Mouse (Mus musculus) neural tube, embryonic 13.5 days (tissue): ENCODE data around the gene Cfdp1. TPM values are rescaled to one million over a fixed set of nuclear protein-coding genes. Genes with fewer than 3 reads are reported as not detected.

ENCODE experiments used
- ATAC-seq: fragments of 200-750 bp; cut with Nextera tagmentation; 2 replicates; pipeline ENCODE4 v1.8.0; 2017; ENCODE audit warnings: low read depth, mild to moderate bottlenecking, moderate TSS enrichment, moderate library complexity
- H3K27ac ChIP-seq: fragments of 300-500 bp; sonication (generic); replicated peaks from 2 replicates; pipeline ENCODE4 v1.5.1; 2015; ENCODE audit warnings: moderate library complexity, mild to moderate bottlenecking, inconsistent platforms
- H3K27me3 ChIP-seq: fragments of 300-500 bp; sonication (generic); 2 replicates; pipeline ENCODE4 v1.6.1; 2015; ENCODE audit warnings: mild to moderate bottlenecking, inconsistent platforms
- H3K36me3 ChIP-seq: fragments of 300-500 bp; sonication (generic); 2 replicates; pipeline ENCODE4 v1.6.1; 2015; ENCODE audit warnings: mild to moderate bottlenecking, inconsistent platforms
- H3K4me1 ChIP-seq: fragments of 300-500 bp; sonication (generic); replicated peaks from 2 replicates; pipeline ENCODE4 v1.6.1; 2015; ENCODE audit warnings: inconsistent platforms
- H3K4me2 ChIP-seq: fragments of 300-500 bp; sonication (generic); 2 replicates; pipeline ENCODE4 v1.6.1; 2015; ENCODE audit warnings: inconsistent platforms, mild to moderate bottlenecking, moderate library complexity
- H3K4me3 ChIP-seq: fragments of 300-500 bp; sonication (generic); 2 replicates; pipeline ENCODE4 v1.5.1; 2015; ENCODE audit warnings: mild to moderate bottlenecking, inconsistent platforms
- H3K9ac ChIP-seq: fragments of 300-500 bp; sonication (generic); 2 replicates; pipeline ENCODE4 v1.6.1; 2015; ENCODE audit warnings: moderate library complexity, mild to moderate bottlenecking, inconsistent platforms
- H3K9me3 ChIP-seq: fragments of 300-500 bp; sonication (generic); 2 replicates; pipeline ENCODE4 v1.6.1; 2016; ENCODE audit warnings: inconsistent platforms
- WGBS: fragments of 180-500 bp; shearing (Covaris S2); methylation state at CpG from one replicate; pipeline ENCODE4 v1.1.7; 2015; 5-methylcytosine and 5-hydroxymethylcytosine counted together
- polyA plus RNA-seq: library from polyadenylated mRNA; unstranded; fragments of >200 nt; fragmentation: Nextera tagmentation; extraction: Ambion mirVana; gene quantifications from 2 replicates; pipeline ENCODE4 v1.2.1, GENCODE M21; 2015

Gene Cfdp1
- polyA plus RNA-seq, 1 experiment from 2014 or later, result 197 TPM

DNA sequence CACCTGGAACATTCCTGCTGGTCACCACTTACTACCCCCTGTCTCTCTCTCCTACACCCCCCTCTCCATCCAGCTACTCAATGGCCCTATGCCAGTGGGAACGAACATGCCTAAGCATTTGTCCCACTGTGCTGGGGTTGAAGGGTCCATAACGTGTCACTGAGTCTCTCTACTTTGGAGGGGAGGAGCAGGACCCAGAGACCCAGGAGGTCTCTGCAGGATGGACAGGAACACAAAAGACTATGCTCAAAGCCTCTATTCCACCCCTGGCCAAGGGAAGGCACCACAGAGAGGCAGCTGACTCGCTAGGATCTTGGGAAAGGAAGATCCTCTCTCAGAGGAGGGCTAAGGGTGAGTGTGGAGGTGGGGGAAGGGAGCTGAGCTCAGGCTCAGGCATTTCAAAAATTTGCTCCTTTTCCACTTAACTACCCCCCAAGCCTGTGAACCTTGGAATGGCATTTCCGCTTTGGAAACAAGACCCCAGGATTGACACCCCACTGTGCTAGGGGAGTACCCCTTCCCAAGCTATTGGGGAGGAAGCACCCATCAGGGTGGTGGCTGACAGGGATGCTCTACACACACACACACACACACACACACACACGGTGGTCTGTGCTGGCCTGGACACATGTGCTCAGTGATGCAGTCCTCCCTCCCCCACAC lies 120.4 kb downstream of the Cfdp1 start:
- H3K4me3 ChIP-seq, result no peak overlapping the region
- no peaks in the 10 kb centered on the region for H3K36me3 ChIP-seq
- peaks cover 96% of the 10 kb centered on the region for H3K4me1 ChIP-seq
- 7% methylated on average over 5 of the region's 5 CpGs for WGBS
- H3K9ac ChIP-seq, result peak overlapping the region; percentile 88
- H3K27me3 ChIP-seq, result no peaks in the 10 kb centered on the region
- no peak for ATAC-seq
- H3K27ac ChIP-seq, result peak overlapping the region; percentile 86
- no peaks in the 10 kb centered on the region for H3K9me3 ChIP-seq
- H3K4me2 ChIP-seq, result peak overlapping the region; percentile 85

DNA sequence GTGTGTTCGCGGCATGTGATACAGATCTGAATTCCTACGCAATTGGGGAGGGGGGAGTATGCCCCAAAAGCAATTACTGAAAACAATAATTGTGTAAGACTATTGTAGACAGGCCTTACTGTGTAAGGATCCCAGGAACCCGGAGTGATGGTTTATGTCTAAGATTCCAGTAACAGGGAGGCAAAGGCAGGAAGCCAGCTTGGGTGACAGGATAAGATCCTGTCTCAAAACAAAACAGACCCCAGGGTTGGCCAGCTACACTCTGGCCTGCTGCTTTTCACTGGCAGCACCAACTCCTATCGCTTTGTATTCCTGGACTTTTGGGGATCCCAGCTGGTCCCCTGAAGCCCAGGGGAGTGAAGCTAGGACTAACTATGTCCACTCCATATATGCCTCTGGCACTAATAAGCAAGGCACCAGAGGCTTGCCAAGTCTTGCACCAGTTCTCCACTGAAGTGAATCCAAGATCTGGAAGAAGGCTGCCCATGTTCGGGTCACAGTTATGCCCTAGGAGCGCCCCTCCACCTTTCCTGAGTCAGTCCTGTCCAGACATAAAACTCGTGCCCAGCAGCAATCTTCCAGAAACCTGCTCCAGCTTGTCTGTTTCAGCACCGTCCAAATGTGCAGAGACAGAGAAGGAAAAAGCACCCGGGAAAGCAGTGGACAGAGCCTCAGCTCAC lies 121.5 kb downstream of the Cfdp1 start:
- ATAC-seq, result no peak; the same call in 1 of the 2 replicates
- no peaks in the 10 kb centered on the region for H3K9me3 ChIP-seq
- WGBS, result 29% methylated on average over 10 of the region's 10 CpGs
- peak overlapping the region; percentile 77 for H3K4me3 ChIP-seq
- peak overlapping the region; percentile 88 for H3K9ac ChIP-seq
- H3K36me3 ChIP-seq, result no peaks in the 10 kb centered on the region
- H3K27ac ChIP-seq, result peak overlapping the region; percentile 86
- no peaks in the 10 kb centered on the region for H3K27me3 ChIP-seq
- peak overlapping the region; percentile 85 for H3K4me2 ChIP-seq
- H3K4me1 ChIP-seq, result peaks cover 96% of the 10 kb centered on the region

DNA sequence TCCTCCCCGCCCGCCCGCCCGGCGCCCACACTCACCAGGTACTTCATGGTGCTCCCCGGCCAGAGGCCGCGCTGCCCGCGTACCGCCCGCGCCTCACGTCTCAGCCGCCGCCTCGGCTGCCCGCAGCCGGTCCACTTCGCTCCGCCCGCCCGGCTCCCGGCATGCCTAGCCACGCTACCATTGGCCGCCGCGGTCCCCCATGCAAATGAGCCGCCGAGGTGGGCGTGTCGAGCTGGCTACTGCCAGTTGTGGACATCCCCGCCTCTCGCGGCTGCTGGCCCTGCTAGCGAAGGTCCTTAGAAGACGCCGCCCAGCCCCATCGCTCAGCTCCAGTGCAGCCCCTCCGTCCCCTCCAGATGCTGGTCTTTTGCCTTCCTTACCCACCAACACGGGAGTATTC lies 122.1 kb downstream of the Cfdp1 start:
- Histone ChIP-seq H3K27ac (peak overlapping the region; percentile 86), H3K4me3 (peak overlapping the region; percentile 77), H3K4me2 (peak overlapping the region; percentile 85), H3K27me3 (no peaks in the 10 kb centered on the region), H3K36me3 (no peaks in the 10 kb centered on the region), H3K4me1 (peaks cover 96% of the 10 kb centered on the region), H3K9ac (peak overlapping the region; percentile 88), H3K9me3 (no peaks in the 10 kb centered on the region)
- WGBS, result under 1% methylated on average over 16 of the region's 41 CpGs
- peak; percentile 94 for ATAC-seq

DNA sequence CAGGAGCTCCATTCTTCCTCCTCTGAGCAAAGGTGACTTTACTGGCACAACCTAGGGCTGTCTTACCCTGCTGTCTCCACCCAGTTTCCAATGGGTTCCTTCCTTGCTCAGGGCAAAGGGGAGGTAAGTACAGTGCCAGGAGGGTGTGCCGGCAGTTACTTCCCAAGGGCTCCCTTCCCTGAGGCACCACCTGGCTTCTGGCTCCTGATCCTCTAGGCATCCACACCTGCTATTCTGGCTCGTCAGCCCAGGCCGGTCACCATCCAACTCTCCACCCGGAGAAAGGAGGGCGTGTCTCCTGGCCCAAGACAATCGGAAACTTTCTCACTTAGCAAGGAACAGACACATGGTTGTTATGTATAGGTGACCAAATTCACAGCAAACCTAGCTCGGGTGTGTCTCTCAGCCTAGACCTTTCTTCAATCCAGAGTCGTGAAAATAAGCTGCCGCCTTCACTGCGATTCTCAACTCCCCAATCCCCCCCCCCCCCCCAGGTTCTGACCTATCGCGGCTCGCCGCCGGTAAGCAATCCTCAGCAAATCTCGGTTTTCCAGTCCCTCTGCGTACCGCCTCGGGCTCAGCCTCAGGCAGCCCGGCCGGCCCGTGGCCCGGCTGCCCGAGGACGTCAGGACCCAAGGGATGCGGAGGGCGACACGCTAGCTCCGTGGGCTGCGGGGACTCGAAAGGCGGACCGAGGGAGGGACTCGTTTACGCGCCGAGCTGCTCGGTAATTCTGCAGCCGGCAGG lies 122.7 kb downstream of the Cfdp1 start:
- under 1% methylated on average over 31 of the region's 39 CpGs for WGBS
- no peaks in the 10 kb centered on the region for H3K36me3 ChIP-seq
- peaks cover 96% of the 10 kb centered on the region for H3K4me1 ChIP-seq
- H3K9me3 ChIP-seq, result no peaks in the 10 kb centered on the region
- H3K27ac ChIP-seq, result peak overlapping the region; percentile 86
- no peaks in the 10 kb centered on the region for H3K27me3 ChIP-seq
- H3K4me2 ChIP-seq, result peak overlapping the region; percentile 85
- peak overlapping the region; percentile 77 for H3K4me3 ChIP-seq
- H3K9ac ChIP-seq, result peak overlapping the region; percentile 88
- ATAC-seq, result peak; percentile 59

DNA sequence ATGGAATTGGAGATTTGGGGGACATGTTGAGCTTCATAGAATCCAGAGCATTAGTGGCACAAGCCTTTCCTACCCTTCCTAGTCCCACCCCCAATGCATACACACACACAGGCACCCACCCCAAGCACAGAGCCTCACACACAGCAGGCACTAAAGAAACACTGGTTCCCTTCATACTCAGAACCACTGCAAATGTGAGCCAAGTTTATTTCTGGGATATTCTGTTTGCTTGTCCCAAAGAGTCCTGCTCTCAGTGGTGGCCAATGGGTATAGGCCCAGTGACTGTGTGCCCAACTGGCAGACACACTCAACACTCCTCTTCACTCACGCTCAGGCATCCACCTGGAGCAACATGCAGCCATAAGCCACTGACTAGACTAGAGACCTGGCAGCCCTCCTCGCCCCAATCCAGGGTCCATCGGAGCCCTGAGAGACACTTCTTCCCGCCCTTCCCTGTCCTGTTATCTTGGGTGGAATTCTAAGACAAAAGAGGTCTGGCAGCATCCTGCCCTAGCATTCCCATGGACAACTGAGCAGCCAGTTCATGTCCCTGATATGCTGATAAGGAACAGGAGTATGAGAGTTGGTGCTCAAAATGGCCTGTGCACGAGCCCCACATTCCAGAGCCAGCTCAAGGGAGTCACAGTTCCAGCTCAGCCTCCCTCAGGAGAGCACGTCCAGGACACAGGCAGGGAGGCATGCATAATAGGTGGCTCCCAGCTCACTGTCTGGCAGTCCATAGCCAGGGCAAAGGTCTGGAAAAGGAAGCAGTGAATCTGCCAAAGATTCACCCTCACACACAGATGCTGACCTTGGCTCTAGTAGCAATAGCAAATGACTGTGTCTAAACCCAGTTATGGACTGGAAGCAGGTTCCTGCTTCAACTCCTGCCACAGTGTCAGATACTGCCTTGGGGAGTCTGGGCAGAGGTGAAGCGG lies 124.6 kb downstream of the Cfdp1 start:
- 72% methylated on average over 7 of the region's 7 CpGs for WGBS
- H3K36me3 ChIP-seq, result no peaks in the 10 kb centered on the region
- H3K9me3 ChIP-seq, result no peaks in the 10 kb centered on the region
- H3K4me2 ChIP-seq, result peak overlapping the region; percentile 85
- H3K27me3 ChIP-seq, result no peaks in the 10 kb centered on the region
- H3K4me3 ChIP-seq, result no peak overlapping the region
- H3K4me1 ChIP-seq, result peaks cover 91% of the 10 kb centered on the region
- H3K27ac ChIP-seq, result no peak overlapping the region
- H3K9ac ChIP-seq, result peak overlapping the region; percentile 23; the same call in 1 of the 2 replicates
- no peak for ATAC-seq

DNA sequence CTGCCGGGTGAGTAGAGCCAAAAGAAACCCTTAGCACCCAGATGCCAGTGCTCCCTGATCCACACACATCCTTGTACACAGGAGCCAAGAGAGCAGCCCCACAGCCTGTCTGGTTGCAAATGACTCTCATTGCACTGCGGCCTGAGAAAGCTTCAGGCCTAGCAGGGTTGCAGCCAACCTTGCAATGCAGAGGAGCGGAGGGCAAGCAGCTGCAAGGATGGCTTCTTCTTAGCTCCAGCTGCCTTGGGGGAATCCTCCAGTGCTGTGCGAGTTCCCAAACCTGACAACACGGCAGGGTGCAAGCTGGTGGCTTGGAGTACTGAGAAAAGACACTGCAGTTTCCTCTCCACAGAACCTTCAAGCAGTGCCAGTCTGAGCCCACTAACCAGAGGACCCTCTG lies 125.6 kb downstream of the Cfdp1 start:
- no peaks in the 10 kb centered on the region for H3K9me3 ChIP-seq
- no peak overlapping the region for H3K9ac ChIP-seq
- no peak overlapping the region for H3K4me2 ChIP-seq
- no peak for ATAC-seq
- no peaks in the 10 kb centered on the region for H3K36me3 ChIP-seq
- H3K4me1 ChIP-seq, result peaks cover 86% of the 10 kb centered on the region
- H3K27me3 ChIP-seq, result no peaks in the 10 kb centered on the region
- 67% methylated on average over 5 of the region's 5 CpGs for WGBS
- H3K4me3 ChIP-seq, result no peak overlapping the region
- H3K27ac ChIP-seq, result 0 out of 2 replicates have a peak overlapping the region, but pooled peaks have one; percentile 2

DNA sequence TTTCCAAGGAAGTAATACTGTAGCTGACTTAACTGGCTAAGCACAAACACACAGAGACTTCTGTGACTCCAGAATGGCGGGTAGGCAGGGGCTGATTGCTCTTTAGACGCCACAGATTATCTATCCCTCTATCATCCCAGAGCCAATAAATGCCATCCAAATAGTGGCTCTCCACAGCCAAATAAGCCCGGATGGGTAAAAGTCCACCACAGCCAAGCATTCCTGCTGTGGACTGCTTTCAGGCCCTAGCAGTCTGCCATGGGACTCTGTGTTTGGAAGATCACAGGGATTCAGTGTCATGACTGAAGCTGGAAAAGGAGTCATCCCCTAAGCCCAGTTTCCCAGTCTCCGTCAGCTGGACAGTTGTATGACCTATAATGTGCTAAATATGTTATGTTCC lies 126.5 kb downstream of the Cfdp1 start:
- Histone ChIP-seq H3K27me3 (no peaks in the 10 kb centered on the region), H3K4me3 (no peak overlapping the region), H3K27ac (no peak overlapping the region), H3K4me1 (peaks cover 77% of the 10 kb centered on the region), H3K36me3 (no peaks in the 10 kb centered on the region), H3K9ac (no peak overlapping the region), H3K4me2 (no peak overlapping the region), H3K9me3 (no peaks in the 10 kb centered on the region)
- no peak for ATAC-seq
- 68% methylated on average over 4 of the region's 4 CpGs for WGBS

DNA sequence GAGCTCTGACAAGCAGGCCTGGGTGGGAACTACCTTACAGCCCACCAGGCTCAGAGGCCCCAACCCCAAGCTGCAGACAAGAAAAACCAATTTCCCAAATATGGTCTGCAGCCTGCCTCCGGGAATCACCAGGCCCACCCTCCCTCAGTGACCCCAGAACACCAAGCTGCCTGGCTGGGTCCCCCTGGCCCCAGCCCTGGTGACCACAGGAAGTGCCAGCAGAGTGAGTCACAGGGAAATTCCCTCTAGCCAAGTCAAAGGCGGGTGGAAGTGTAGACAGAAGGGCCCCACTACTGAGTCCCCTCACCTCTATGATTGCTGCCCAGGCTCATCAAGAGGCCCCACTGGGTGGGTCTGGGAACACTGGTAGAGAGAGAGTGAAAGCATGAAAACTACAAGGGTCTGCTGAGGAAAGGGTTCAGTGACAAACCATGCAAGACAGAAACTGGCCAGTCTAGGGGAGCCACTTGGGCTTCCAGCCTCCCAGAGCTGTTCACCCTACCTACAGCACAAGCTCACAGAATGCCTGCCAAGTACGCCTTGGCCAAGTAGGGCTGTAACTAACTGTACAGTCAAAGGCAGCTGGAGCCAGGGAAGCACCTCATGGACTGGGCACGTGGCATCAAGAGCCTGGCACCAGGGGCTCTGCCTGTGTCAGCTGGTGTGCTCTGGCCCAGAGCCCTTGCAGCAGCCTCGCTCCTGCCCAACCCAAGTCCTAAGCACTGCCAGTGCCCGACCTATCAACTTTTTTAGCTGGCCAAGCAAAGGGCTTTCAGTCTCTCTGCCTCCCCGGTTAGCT lies 127.8 kb downstream of the Cfdp1 start:
- Histone ChIP-seq H3K27me3 (no peaks in the 10 kb centered on the region), H3K4me1 (peaks cover 68% of the 10 kb centered on the region), H3K36me3 (0 out of 2 replicates have a peak, but pooled peaks cover 1% of the 10 kb centered on the region), H3K9ac (no peak overlapping the region), H3K4me2 (no peak overlapping the region), H3K4me3 (no peak overlapping the region), H3K27ac (peak overlapping the region; percentile 61), H3K9me3 (no peaks in the 10 kb centered on the region)
- 76% methylated on average over 7 of the region's 7 CpGs for WGBS
- 0 out of 2 replicates have a peak, but pooled peaks have one; percentile 21 for ATAC-seq

DNA sequence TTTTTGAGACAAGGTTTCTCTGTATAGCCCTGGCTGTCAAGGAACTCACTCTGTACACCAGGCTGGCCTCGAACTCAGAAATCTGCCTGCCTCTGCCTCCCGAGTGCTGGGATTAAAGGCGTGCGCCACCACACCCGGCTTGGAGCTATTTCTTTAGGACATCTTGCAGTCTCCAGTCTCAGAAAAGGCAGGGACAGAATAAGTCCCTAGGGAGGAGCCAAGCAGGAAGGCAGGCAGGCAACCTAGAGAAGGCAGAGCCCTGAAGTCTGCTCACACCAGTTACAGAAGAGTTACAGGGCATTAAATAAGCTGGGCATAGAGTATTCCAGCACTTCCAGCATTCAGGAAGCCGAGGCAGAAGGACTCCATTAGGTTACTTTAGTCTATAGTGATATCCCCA lies 128.8 kb downstream of the Cfdp1 start:
- H3K9me3 ChIP-seq, result no peaks in the 10 kb centered on the region
- no peaks in the 10 kb centered on the region for H3K27me3 ChIP-seq
- no peak overlapping the region for H3K9ac ChIP-seq
- peaks cover 11% of the 10 kb centered on the region for H3K36me3 ChIP-seq
- ATAC-seq, result no peak
- H3K4me2 ChIP-seq, result no peak overlapping the region
- H3K4me1 ChIP-seq, result peaks cover 63% of the 10 kb centered on the region
- no peak overlapping the region for H3K27ac ChIP-seq
- H3K4me3 ChIP-seq, result no peak overlapping the region
- 96% methylated on average over 6 of the region's 6 CpGs for WGBS

DNA sequence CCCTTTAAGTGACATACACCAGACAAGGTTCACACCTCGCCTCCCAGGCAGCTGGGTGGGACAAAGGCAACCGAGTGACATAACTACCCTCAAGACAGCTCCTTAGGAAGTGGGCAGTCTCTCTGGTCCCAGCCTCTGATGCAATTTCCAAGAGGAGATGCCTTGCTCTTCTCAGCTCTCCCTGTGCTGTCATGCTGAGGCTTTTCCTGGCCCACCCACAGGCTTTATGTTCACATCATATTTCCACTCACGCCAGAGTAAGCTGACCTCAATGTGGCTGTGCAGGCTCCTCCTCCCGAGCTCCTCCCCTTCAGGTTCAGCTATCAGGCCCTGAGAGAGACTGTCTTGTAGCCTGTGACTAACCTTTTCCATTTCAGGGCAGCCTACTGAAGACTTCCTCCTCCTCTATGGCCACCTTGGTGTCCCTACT lies 134.0 kb downstream of the Cfdp1 start:
- Histone ChIP-seq H3K36me3 (peaks cover 36% of the 10 kb centered on the region), H3K4me2 (no peak overlapping the region), H3K27ac (peak overlapping the region; percentile 99; the same call in 1 of the 2 replicates), H3K9ac (no peak overlapping the region), H3K4me1 (peaks cover 65% of the 10 kb centered on the region), H3K9me3 (no peaks in the 10 kb centered on the region), H3K27me3 (no peaks in the 10 kb centered on the region), H3K4me3 (no peak overlapping the region)
- 59% methylated on average over 4 of the region's 4 CpGs for WGBS
- ATAC-seq, result no peak

DNA sequence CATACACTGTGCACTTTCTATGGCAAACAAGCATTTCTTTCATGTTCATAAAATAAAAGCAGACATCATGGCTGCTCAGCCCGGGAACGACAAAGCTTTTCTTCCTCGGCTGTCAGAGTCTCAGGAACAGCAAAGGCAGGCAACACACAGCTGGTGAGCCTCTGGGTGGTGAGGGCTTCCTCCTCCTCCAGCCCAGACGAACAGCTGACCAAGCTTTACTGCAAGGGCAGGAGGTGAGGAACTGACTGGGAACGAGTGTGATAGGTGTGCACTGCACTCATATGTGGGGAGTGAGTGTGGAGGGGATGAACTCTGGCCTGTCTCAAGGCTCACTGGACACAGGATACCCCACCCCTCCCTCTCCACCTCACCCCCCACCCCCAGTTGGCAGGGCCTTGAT lies 135.2 kb downstream of the Cfdp1 start:
- no peak overlapping the region for H3K4me2 ChIP-seq
- 48% methylated on average over 5 of the region's 5 CpGs for whole genome bisulfite sequencing
- peak overlapping the region; percentile 99 for H3K27ac ChIP-seq
- H3K9me3 ChIP-seq, result no peaks in the 10 kb centered on the region
- H3K36me3 ChIP-seq, result peaks cover 48% of the 10 kb centered on the region
- no peak overlapping the region for H3K9ac ChIP-seq
- H3K27me3 ChIP-seq, result no peaks in the 10 kb centered on the region
- no peak overlapping the region for H3K4me3 ChIP-seq
- ATAC-seq, result no peak
- peaks cover 59% of the 10 kb centered on the region for H3K4me1 ChIP-seq
